Mouse (Mus musculus) intestine, embryonic 15.5 days (tissue): ENCODE results near the gene Mpl. TPM values are rescaled to one million over a fixed set of nuclear protein-coding genes. Genes with fewer than 3 reads are reported as not detected.

Experiments
- ATAC-seq: fragments of 200-750 bp; cut with Nextera tagmentation; 2 replicates; pipeline ENCODE4 v1.8.0; 2017; ENCODE audit warnings: moderate TSS enrichment, moderate library complexity
- H3K27ac ChIP-seq: fragments of 300-500 bp; sonication (generic); 2 replicates; pipeline ENCODE4 v1.5.1; 2015; ENCODE audit warnings: mild to moderate bottlenecking, inconsistent platforms
- H3K27me3 ChIP-seq: fragments of 300-500 bp; sonication (generic); replicated peaks from 2 replicates; pipeline ENCODE4 v1.6.1; 2015; ENCODE audit warnings: inconsistent platforms
- H3K36me3 ChIP-seq: fragments of 300-500 bp; sonication (generic); 2 replicates; pipeline ENCODE4 v1.6.1; 2015; ENCODE audit warnings: inconsistent platforms
- H3K4me1 ChIP-seq: fragments of 300-500 bp; sonication (generic); replicated peaks from 2 replicates; pipeline ENCODE4 v1.6.1; 2015; ENCODE audit warnings: inconsistent platforms
- H3K4me2 ChIP-seq: fragments of 300-500 bp; sonication (generic); replicated peaks from 2 replicates; pipeline ENCODE4 v1.6.1; 2015; ENCODE audit warnings: mild to moderate bottlenecking, inconsistent platforms
- H3K4me3 ChIP-seq: fragments of 300-500 bp; sonication (generic); replicated peaks from 2 replicates; pipeline ENCODE4 v1.5.1; 2015; ENCODE audit warnings: inconsistent platforms
- H3K9ac ChIP-seq: fragments of 300-500 bp; sonication (generic); 2 replicates; pipeline ENCODE4 v1.6.1; 2015; ENCODE audit warnings: inconsistent platforms
- H3K9me3 ChIP-seq: fragments of 300-500 bp; sonication (generic); 2 replicates; pipeline ENCODE4 v1.6.1; 2016; ENCODE audit warnings: inconsistent platforms
- WGBS: fragments of 180-500 bp; shearing (Covaris S2); methylation state at CpG from one replicate; pipeline ENCODE4 v1.1.7; 2015; 5-methylcytosine and 5-hydroxymethylcytosine counted together
- polyA plus RNA-seq: library from polyadenylated mRNA; unstranded; fragments of >200 nt; fragmentation: Nextera tagmentation; extraction: Ambion mirVana; gene quantifications from 2 replicates; pipeline ENCODE4 v1.2.1, GENCODE M21; 2015

Gene Mpl
- polyA plus RNA-seq, 1 experiment from 2014 or later, result 0.31 TPM

DNA sequence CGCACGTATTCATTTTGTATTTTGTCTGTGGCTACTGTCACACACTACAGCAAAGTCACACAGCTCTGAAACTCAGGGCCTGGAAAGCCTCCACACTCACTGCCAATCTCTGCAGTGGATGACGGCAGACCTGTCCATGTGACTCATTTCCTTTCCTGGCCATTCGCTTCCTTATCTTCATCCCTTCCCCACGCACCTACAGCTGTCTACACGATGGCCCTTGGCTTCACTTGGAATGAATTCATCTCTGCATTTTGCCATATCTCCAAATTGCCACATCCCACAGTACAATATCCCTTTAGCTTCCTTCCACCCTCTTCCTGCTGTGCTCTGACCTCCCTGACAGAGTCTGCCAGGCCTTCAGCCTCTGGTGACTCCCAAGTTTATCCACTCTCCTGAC is 62.8 kb downstream of the Mpl start:
- Histone ChIP-seq H3K27ac (no peak overlapping the region), H3K4me2 (no peak overlapping the region), H3K27me3 (no peaks in the 10 kb centered on the region), H3K4me3 (no peak overlapping the region), H3K9me3 (no peaks in the 10 kb centered on the region), H3K9ac (no peak overlapping the region), H3K36me3 (peaks cover 55% of the 10 kb centered on the region), H3K4me1 (no peaks in the 10 kb centered on the region)
- no peak for ATAC-seq
- 92% methylated on average over 6 of the region's 6 CpGs for WGBS

Other genes with a start within 250 kb of the Mpl start
- 57.7 and 62.4 TPM in 2 replicates for gene Ptprf, start 166.1 kb downstream of the Mpl start, polyA plus RNA-seq
- gene Szt2, start 48.2 kb downstream of the Mpl start, polyA plus RNA-seq, result 4.4 and 5.1 TPM in 2 replicates
- 102 and 103 TPM in 2 replicates for gene Med8, start 48.2 kb downstream of the Mpl start, polyA plus RNA-seq
- gene Elovl1, start 29.4 kb downstream of the Mpl start, polyA plus RNA-seq, result 178 and 197 TPM in 2 replicates
- gene Cdc20, start 20.2 kb downstream of the Mpl start, polyA plus RNA-seq, result 223 and 226 TPM in 2 replicates
- 22.5 and 23.7 TPM in 2 replicates for gene Tie1, start 32.5 kb upstream of the Mpl start, polyA plus RNA-seq
- gene 2610528J11Rik, start 69.5 kb upstream of the Mpl start, polyA plus RNA-seq, result 73.5 and 80.3 TPM in 2 replicates
- gene Tmem125, start 86.5 kb upstream of the Mpl start, polyA plus RNA-seq, result 10.7 and 14.3 TPM in 2 replicates
- gene Cfap57, start 163.3 kb upstream of the Mpl start, polyA plus RNA-seq, result 0.55 and 0.58 TPM in 2 replicates
- gene Ebna1bp2, start 163.3 kb upstream of the Mpl start, polyA plus RNA-seq, result 125 and 144 TPM in 2 replicates
- gene Olfr62, start 201.4 kb upstream of the Mpl start, polyA plus RNA-seq, result not detected in 2 replicates
- gene Olfr1342, start 235.2 kb upstream of the Mpl start, polyA plus RNA-seq, result not detected in 2 replicates
- not detected in 2 replicates for gene Olfr1341, start 246.0 kb upstream of the Mpl start, polyA plus RNA-seq